Mouse (Mus musculus) heart, embryonic 13.5 days (tissue): ENCODE data around the gene Ccl7. TPM values are rescaled to one million over a fixed set of nuclear protein-coding genes. Genes with fewer than 3 reads are reported as not detected.

Experiments
- ATAC-seq: fragments of 200-750 bp; cut with Nextera tagmentation; 2 replicates; pipeline ENCODE4 v1.8.0; 2017; ENCODE audit warnings: moderate TSS enrichment; ENCODE audit not compliant: insufficient number of reproducible peaks, low FRiP score, low TSS enrichment; ENCODE audit errors: extremely low read depth
- H3K27ac ChIP-seq: fragments of 300-500 bp; sonication (generic); replicated peaks from 2 replicates; pipeline ENCODE4 v1.5.1; 2015; ENCODE audit warnings: moderate library complexity, mild to moderate bottlenecking, inconsistent platforms
- H3K27me3 ChIP-seq: fragments of 300-500 bp; sonication (generic); replicated peaks from 2 replicates; pipeline ENCODE4 v1.6.1; 2015; ENCODE audit warnings: mild to moderate bottlenecking, inconsistent platforms
- H3K36me3 ChIP-seq: fragments of 300-500 bp; sonication (generic); 2 replicates; pipeline ENCODE4 v1.6.1; 2015; ENCODE audit warnings: mild to moderate bottlenecking, inconsistent platforms
- H3K4me1 ChIP-seq: fragments of 300-500 bp; sonication (generic); 2 replicates; pipeline ENCODE4 v1.6.1; 2015; ENCODE audit warnings: inconsistent platforms
- H3K4me2 ChIP-seq: fragments of 300-500 bp; sonication (generic); 2 replicates; pipeline ENCODE4 v1.6.1; 2015; ENCODE audit warnings: inconsistent platforms, mild to moderate bottlenecking, moderate library complexity
- H3K4me3 ChIP-seq: fragments of 300-500 bp; sonication (generic); 2 replicates; pipeline ENCODE4 v1.5.1; 2015; ENCODE audit warnings: moderate library complexity, mild to moderate bottlenecking, inconsistent platforms
- H3K9ac ChIP-seq: fragments of 300-500 bp; sonication (generic); 2 replicates; pipeline ENCODE4 v1.6.1; 2015; ENCODE audit warnings: inconsistent platforms, mild to moderate bottlenecking, moderate library complexity
- H3K9me3 ChIP-seq: fragments of 300-500 bp; sonication (generic); 2 replicates; pipeline ENCODE4 v1.6.1; 2016; ENCODE audit warnings: inconsistent platforms
- WGBS: fragments of 180-500 bp; shearing (Covaris S2); methylation state at CpG from one replicate; pipeline ENCODE4 v1.1.7; 2015; ENCODE audit warnings: mixed read lengths; 5-methylcytosine and 5-hydroxymethylcytosine counted together
- polyA plus RNA-seq: library from polyadenylated mRNA; unstranded; fragments of >200 nt; fragmentation: Nextera tagmentation; extraction: Ambion mirVana; gene quantifications from 2 replicates; pipeline ENCODE4 v1.2.1, GENCODE M21; 2015

Gene Ccl7
- polyA plus RNA-seq, 1 experiment from 2014 or later: 4.6 TPM

DNA sequence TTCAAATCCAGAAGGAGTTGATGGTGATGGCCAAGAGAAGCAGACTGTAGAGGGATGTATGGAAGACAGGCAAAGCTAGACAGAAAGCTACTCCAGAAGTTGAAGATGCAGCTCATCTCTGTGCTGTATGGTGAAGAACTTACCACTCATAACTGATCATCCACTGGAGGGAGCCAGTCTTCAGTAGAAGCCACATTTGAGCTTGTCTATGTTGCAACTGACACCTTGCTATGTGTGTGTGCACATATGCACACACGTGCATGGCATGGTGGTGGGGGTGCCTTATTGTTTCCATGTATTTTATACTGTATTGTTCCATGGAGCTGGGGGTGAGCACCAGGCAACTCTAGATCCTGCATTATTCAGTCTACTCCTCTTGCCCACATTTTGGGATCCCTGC lies 26.9 kb downstream of the Ccl7 start:
- no peak overlapping the region for H3K27ac ChIP-seq
- H3K4me1 ChIP-seq: no peaks in the 10 kb centered on the region
- H3K4me2 ChIP-seq: no peak overlapping the region
- H3K9ac ChIP-seq: no peak overlapping the region
- H3K36me3 ChIP-seq: no peaks in the 10 kb centered on the region
- no peak for ATAC-seq
- 66% methylated on average over 1 of the region's 1 CpGs for WGBS
- H3K4me3 ChIP-seq: no peak overlapping the region
- no peaks in the 10 kb centered on the region for H3K27me3 ChIP-seq
- peaks cover 6% of the 10 kb centered on the region; the same call in 1 of the 2 replicates for H3K9me3 ChIP-seq

DNA sequence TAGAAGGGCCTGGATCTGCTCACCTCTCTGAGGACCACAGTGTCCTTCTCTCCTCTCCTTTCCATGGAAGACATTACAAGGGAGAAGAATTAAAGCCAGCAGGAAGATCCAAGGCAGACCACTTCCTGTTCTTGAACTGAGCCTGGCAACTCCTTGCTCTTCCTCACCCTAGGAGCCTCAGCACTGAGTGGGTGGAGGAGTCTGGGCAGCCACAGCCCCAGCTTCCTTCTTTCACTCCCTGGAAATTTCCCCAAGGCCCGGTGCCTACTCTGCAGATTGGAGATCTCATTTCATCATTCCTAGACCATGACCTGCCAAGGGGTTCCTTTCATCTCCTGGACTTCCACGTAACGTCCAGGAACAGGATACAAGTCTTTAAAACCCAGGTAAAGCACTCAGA lies 27.5 kb downstream of the Ccl7 start:
- H3K4me2 ChIP-seq: no peak overlapping the region
- H3K4me1 ChIP-seq: no peaks in the 10 kb centered on the region
- H3K27me3 ChIP-seq: no peaks in the 10 kb centered on the region
- H3K9ac ChIP-seq: no peak overlapping the region
- no peak for ATAC-seq
- H3K36me3 ChIP-seq: no peaks in the 10 kb centered on the region
- H3K4me3 ChIP-seq: no peak overlapping the region
- no peak overlapping the region for H3K27ac ChIP-seq
- H3K9me3 ChIP-seq: peaks cover 6% of the 10 kb centered on the region; the same call in 1 of the 2 replicates
- 64% methylated on average over 3 of the region's 3 CpGs for WGBS

- H3K4me2 ChIP-seq: no peak overlapping the region
- 73% methylated on average over 3 of the region's 3 CpGs for WGBS
- no peaks in the 10 kb centered on the region for H3K4me1 ChIP-seq
- H3K9me3 ChIP-seq: peaks cover 6% of the 10 kb centered on the region; the same call in 1 of the 2 replicates
- no peaks in the 10 kb centered on the region for H3K36me3 ChIP-seq
- H3K4me3 ChIP-seq: no peak overlapping the region
- H3K27me3 ChIP-seq: no peaks in the 10 kb centered on the region
- no peak for ATAC-seq
- no peak overlapping the region for H3K27ac ChIP-seq
- H3K9ac ChIP-seq: no peak overlapping the region
These were observed 28.2 kb downstream of the Ccl7 start for GRCm38 (mm10) chr11:82073686-82074085.

- Histone ChIP-seq H3K27me3 (no peaks in the 10 kb centered on the region), H3K9ac (no peak overlapping the region), H3K4me3 (no peak overlapping the region), H3K4me2 (no peak overlapping the region), H3K9me3 (peaks cover 6% of the 10 kb centered on the region; the same call in 1 of the 2 replicates), H3K27ac (no peak overlapping the region), H3K4me1 (no peaks in the 10 kb centered on the region), H3K36me3 (no peaks in the 10 kb centered on the region)
- 61% methylated on average over 3 of the region's 3 CpGs for WGBS
- ATAC-seq: no peak
These were observed 31.5 kb downstream of the Ccl7 start for GRCm38 (mm10) chr11:82077031-82077430.

DNA sequence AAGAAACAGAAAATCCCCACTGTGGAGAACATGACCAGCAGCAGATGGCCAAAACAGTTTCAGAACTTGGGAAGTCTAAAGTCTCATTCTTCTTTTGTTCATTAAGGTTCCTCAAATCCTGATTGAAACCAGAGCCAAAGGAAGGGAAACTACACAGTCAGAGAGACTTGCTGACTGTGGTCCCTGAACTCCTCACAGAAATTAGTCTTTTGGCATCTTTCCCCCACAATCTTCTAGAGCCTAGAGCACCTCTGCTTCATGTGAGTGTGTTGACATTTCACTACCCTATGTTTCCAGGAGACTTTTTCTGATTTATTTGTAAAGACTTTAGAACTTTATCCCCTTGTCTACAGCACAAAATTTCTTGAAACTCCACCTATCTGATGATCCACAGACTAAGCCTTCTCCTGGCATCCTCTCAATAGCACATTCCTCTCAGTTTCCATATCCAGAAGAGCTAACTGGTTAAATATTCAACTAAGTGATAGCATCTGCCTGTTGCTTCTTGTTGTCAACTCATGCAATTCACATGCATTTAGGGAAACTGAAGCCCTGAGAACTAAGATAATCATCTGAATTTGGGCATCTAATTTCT lies 32.7 kb downstream of the Ccl7 start:
- no peaks in the 10 kb centered on the region for H3K4me1 ChIP-seq
- ATAC-seq: no peak
- H3K27ac ChIP-seq: no peak overlapping the region

DNA sequence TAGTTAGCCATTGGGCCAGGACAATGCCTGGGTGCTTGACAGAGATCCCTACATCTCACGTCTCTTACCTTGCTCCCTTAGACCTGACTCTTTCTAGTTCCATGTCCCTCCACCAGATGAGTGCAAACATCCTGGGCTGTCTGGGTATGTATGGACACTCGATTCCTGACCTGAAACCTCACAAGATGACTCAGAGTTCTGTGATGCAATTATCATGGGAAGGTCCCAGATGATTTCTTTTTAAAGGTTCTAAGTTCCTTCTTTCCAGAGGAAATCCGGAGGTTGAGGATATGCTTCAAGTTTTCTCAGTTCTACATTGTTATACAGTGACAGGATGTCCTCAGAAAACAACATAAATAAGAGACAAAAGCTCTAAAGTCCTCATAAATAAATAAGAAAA lies 35.4 kb downstream of the Ccl7 start:
- H3K27me3 ChIP-seq: no peaks in the 10 kb centered on the region
- no peak for ATAC-seq
- H3K27ac ChIP-seq: no peak overlapping the region
- H3K4me2 ChIP-seq: no peak overlapping the region
- H3K9ac ChIP-seq: no peak overlapping the region
- no peaks in the 10 kb centered on the region for H3K36me3 ChIP-seq
- 56% methylated on average over 3 of the region's 3 CpGs for whole genome bisulfite sequencing
- H3K4me3 ChIP-seq: no peak overlapping the region
- H3K9me3 ChIP-seq: no peaks in the 10 kb centered on the region
- H3K4me1 ChIP-seq: no peaks in the 10 kb centered on the region

More for the DNA sequence above, 32.7 kb downstream of the Ccl7 start:
- H3K4me2 ChIP-seq: no peak overlapping the region
- H3K27me3 ChIP-seq: no peaks in the 10 kb centered on the region
- H3K36me3 ChIP-seq: no peaks in the 10 kb centered on the region
- no peak overlapping the region for H3K4me3 ChIP-seq
- H3K9ac ChIP-seq: no peak overlapping the region
- peaks cover 6% of the 10 kb centered on the region; the same call in 1 of the 2 replicates for H3K9me3 ChIP-seq

DNA sequence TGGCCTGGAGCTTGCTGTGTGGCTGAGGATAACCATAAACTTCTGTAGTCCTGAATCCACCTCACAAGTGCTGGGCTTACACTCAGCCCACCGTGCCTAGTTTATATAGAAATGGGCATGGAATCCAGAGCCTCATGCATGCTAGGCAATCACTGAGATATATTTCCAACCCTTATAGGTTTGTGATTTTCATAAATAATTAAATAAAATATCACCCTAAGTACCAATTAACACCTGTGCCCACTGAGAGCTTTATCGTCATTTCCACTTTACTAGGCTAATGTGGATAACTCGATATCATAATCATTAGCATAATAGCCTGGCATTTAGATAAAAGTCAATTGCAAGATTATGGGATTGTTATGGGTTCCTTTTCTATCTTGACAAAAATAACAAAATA lies 38.8 kb downstream of the Ccl7 start:
- no peaks in the 10 kb centered on the region for H3K9me3 ChIP-seq
- no peak for ATAC-seq
- no peaks in the 10 kb centered on the region for H3K4me1 ChIP-seq
- H3K27ac ChIP-seq: no peak overlapping the region
- H3K36me3 ChIP-seq: no peaks in the 10 kb centered on the region
- H3K4me2 ChIP-seq: no peak overlapping the region
- H3K4me3 ChIP-seq: no peak overlapping the region
- WGBS: 83% methylated on average over 3 of the region's 3 CpGs
- no peak overlapping the region for H3K9ac ChIP-seq
- no peaks in the 10 kb centered on the region for H3K27me3 ChIP-seq

Other genes starting within 250 kb of the Ccl7 start
- gene 5530401A14Rik, start 185.0 kb upstream of the Ccl7 start, polyA plus RNA-seq: not detected in 2 replicates
- gene Asic2, start 77.3 kb upstream of the Ccl7 start, polyA plus RNA-seq: 0.04 and 0.07 TPM in 2 replicates
- 10.9 and 11.2 TPM in 2 replicates for gene Ccl2, start 10.1 kb upstream of the Ccl7 start, polyA plus RNA-seq
- gene Gm17268, start 7.2 kb upstream of the Ccl7 start, polyA plus RNA-seq: not detected in 2 replicates
- 1.1 and 1.6 TPM in 2 replicates for gene Ccl11, start 12.1 kb downstream of the Ccl7 start, polyA plus RNA-seq
- gene Ccl12, start 56.1 kb downstream of the Ccl7 start, polyA plus RNA-seq: 1.9 and 2.0 TPM in 2 replicates
- not detected in 2 replicates for gene Ccl8, start 69.5 kb downstream of the Ccl7 start, polyA plus RNA-seq